Mouse (Mus musculus): ENCODE results near the gene Lamtor3. TPM values are rescaled to one million over a fixed set of nuclear protein-coding genes. Genes with fewer than 3 reads are reported as not detected.

Gene Lamtor3
- 133 and 134 TPM in 2 replicates for polyA plus RNA-seq (2015; fragmentation: Nextera tagmentation; extraction: Ambion mirVana)

- under 1% methylated on average over 47 of the region's 47 CpGs for WGBS
- no peaks in the 10 kb centered on the region for H3K27me3 ChIP-seq (replicated peaks)
- peak within 1 kb of the TSS; percentile 86 for H3K9ac ChIP-seq
- peak within 1 kb of the TSS; percentile 98 for H3K4me3 ChIP-seq
- no peaks in the 10 kb centered on the region for H3K9me3 ChIP-seq
- peak within 1 kb of the TSS; percentile 88 for H3K27ac ChIP-seq
- peaks cover 4% of the 10 kb centered on the region; the same call in 1 of the 2 replicates for H3K36me3 ChIP-seq (replicated peaks)
- H3K4me2 ChIP-seq: peak within 1 kb of the TSS; percentile 89
- ATAC-seq (replicated peaks): peak; percentile 96
- peaks cover 23% of the 10 kb centered on the region for H3K4me1 ChIP-seq
Measured at GRCm38 (mm10) chr3:137918172-137918931, at the start of gene Lamtor3. Gene Lamtor3, plus strand, starts transcription at chr3:137918506.

GRCm38 (mm10) chr3:137869395-137869794 is 48.9 kb upstream of the Lamtor3 start:
- peaks cover 21% of the 10 kb centered on the region for H3K4me1 ChIP-seq
- H3K36me3 ChIP-seq (replicated peaks): 0 out of 2 replicates have a peak, but pooled peaks cover 3% of the 10 kb centered on the region
- 90% methylated on average over 9 of the region's 9 CpGs for WGBS
- no peak overlapping the region for H3K9ac ChIP-seq
- no peak for ATAC-seq (replicated peaks)
- no peak overlapping the region for H3K4me2 ChIP-seq
- no peaks in the 10 kb centered on the region for H3K9me3 ChIP-seq
- no peak overlapping the region for H3K27ac ChIP-seq
- H3K4me3 ChIP-seq: no peak overlapping the region
- no peaks in the 10 kb centered on the region for H3K27me3 ChIP-seq (replicated peaks)

- Histone ChIP-seq H3K27ac (no peak overlapping the region), H3K4me1 (no peaks in the 10 kb centered on the region), H3K36me3 (replicated peaks) (no peaks in the 10 kb centered on the region), H3K27me3 (replicated peaks) (no peaks in the 10 kb centered on the region), H3K9me3 (no peaks in the 10 kb centered on the region), H3K4me2 (no peak overlapping the region), H3K4me3 (no peak overlapping the region), H3K9ac (no peak overlapping the region)
- no peak for ATAC-seq (replicated peaks)
- 85% methylated on average over 3 of the region's 3 CpGs for WGBS
Measured at GRCm38 (mm10) chr3:137879313-137879712, 39.0 kb upstream of the Lamtor3 start.

GRCm38 (mm10) chr3:137880109-137880748 is 38.1 kb upstream of the Lamtor3 start:
- 75% methylated on average over 4 of the region's 4 CpGs for WGBS
- Histone ChIP-seq H3K27me3 (replicated peaks) (no peaks in the 10 kb centered on the region), H3K9me3 (no peaks in the 10 kb centered on the region), H3K27ac (no peak overlapping the region), H3K36me3 (replicated peaks) (no peaks in the 10 kb centered on the region), H3K9ac (no peak overlapping the region), H3K4me3 (no peak overlapping the region), H3K4me2 (no peak overlapping the region), H3K4me1 (no peaks in the 10 kb centered on the region)
- no peak for ATAC-seq (replicated peaks)

- 96% methylated on average over 5 of the region's 5 CpGs for WGBS
- Histone ChIP-seq H3K36me3 (replicated peaks) (no peaks in the 10 kb centered on the region), H3K27ac (no peak overlapping the region), H3K9ac (no peak overlapping the region), H3K9me3 (no peaks in the 10 kb centered on the region), H3K4me3 (no peak overlapping the region), H3K4me2 (no peak overlapping the region), H3K4me1 (no peaks in the 10 kb centered on the region), H3K27me3 (replicated peaks) (no peaks in the 10 kb centered on the region)
- ATAC-seq (replicated peaks): no peak
Measured at GRCm38 (mm10) chr3:137881093-137881492, 37.2 kb upstream of the Lamtor3 start.

GRCm38 (mm10) chr3:137887961-137888360 is 30.3 kb upstream of the Lamtor3 start:
- H3K9ac ChIP-seq: no peak overlapping the region
- H3K4me3 ChIP-seq: no peak overlapping the region
- H3K9me3 ChIP-seq: no peaks in the 10 kb centered on the region
- no peak for ATAC-seq (replicated peaks)
- no peaks in the 10 kb centered on the region for H3K27me3 ChIP-seq (replicated peaks)
- H3K4me2 ChIP-seq: no peak overlapping the region
- H3K4me1 ChIP-seq: no peaks in the 10 kb centered on the region
- H3K36me3 ChIP-seq (replicated peaks): no peaks in the 10 kb centered on the region; the same call in 1 of the 2 replicates
- WGBS: 59% methylated on average over 7 of the region's 7 CpGs
- H3K27ac ChIP-seq: no peak overlapping the region

- Histone ChIP-seq H3K36me3 (replicated peaks) (peaks cover 5% of the 10 kb centered on the region; the same call in 1 of the 2 replicates), H3K4me1 (no peaks in the 10 kb centered on the region), H3K4me3 (no peak overlapping the region), H3K27ac (no peak overlapping the region), H3K27me3 (replicated peaks) (no peaks in the 10 kb centered on the region), H3K9ac (no peak overlapping the region), H3K4me2 (no peak overlapping the region), H3K9me3 (no peaks in the 10 kb centered on the region)
- no peak for ATAC-seq (replicated peaks)
- WGBS: 80% methylated on average over 3 of the region's 3 CpGs
Measured at GRCm38 (mm10) chr3:137891089-137891488, 27.2 kb upstream of the Lamtor3 start.

- Histone ChIP-seq H3K27me3 (replicated peaks) (no peaks in the 10 kb centered on the region), H3K9me3 (no peaks in the 10 kb centered on the region), H3K4me3 (no peak overlapping the region), H3K4me2 (no peak overlapping the region), H3K4me1 (no peaks in the 10 kb centered on the region), H3K27ac (no peak overlapping the region), H3K9ac (no peak overlapping the region), H3K36me3 (replicated peaks) (peaks cover 5% of the 10 kb centered on the region; the same call in 1 of the 2 replicates)
- WGBS: 91% methylated on average over 4 of the region's 4 CpGs
- ATAC-seq (replicated peaks): no peak
Measured at GRCm38 (mm10) chr3:137892118-137892517, 26.2 kb upstream of the Lamtor3 start.

GRCm38 (mm10) chr3:137893789-137894188 is 24.5 kb upstream of the Lamtor3 start:
- Histone ChIP-seq H3K4me1 (no peaks in the 10 kb centered on the region), H3K27ac (no peak overlapping the region), H3K9me3 (no peaks in the 10 kb centered on the region), H3K27me3 (replicated peaks) (no peaks in the 10 kb centered on the region), H3K9ac (no peak overlapping the region), H3K4me3 (no peak overlapping the region), H3K36me3 (replicated peaks) (peaks cover 5% of the 10 kb centered on the region; the same call in 1 of the 2 replicates), H3K4me2 (no peak overlapping the region)
- 79% methylated on average over 4 of the region's 4 CpGs for WGBS
- ATAC-seq (replicated peaks): no peak

- WGBS: 95% methylated on average over 3 of the region's 3 CpGs
- no peak overlapping the region for H3K4me3 ChIP-seq
- no peak overlapping the region for H3K27ac ChIP-seq
- no peaks in the 10 kb centered on the region for H3K27me3 ChIP-seq (replicated peaks)
- no peaks in the 10 kb centered on the region for H3K9me3 ChIP-seq
- ATAC-seq (replicated peaks): no peak
- no peak overlapping the region for H3K9ac ChIP-seq
- H3K4me2 ChIP-seq: no peak overlapping the region
- peaks cover 5% of the 10 kb centered on the region; the same call in 1 of the 2 replicates for H3K36me3 ChIP-seq (replicated peaks)
- no peaks in the 10 kb centered on the region for H3K4me1 ChIP-seq
Measured at GRCm38 (mm10) chr3:137895196-137895595, 23.1 kb upstream of the Lamtor3 start.

- 84% methylated on average over 4 of the region's 4 CpGs for WGBS
- Histone ChIP-seq H3K4me2 (no peak overlapping the region), H3K9ac (no peak overlapping the region), H3K9me3 (no peaks in the 10 kb centered on the region), H3K27ac (no peak overlapping the region), H3K4me3 (no peak overlapping the region), H3K4me1 (no peaks in the 10 kb centered on the region), H3K27me3 (replicated peaks) (no peaks in the 10 kb centered on the region), H3K36me3 (replicated peaks) (peaks cover 5% of the 10 kb centered on the region; the same call in 1 of the 2 replicates)
- no peak for ATAC-seq (replicated peaks)
Measured at GRCm38 (mm10) chr3:137896386-137896785, 21.9 kb upstream of the Lamtor3 start.

GRCm38 (mm10) chr3:137896867-137897266 is 21.4 kb upstream of the Lamtor3 start:
- Histone ChIP-seq H3K4me3 (no peak overlapping the region), H3K27me3 (replicated peaks) (no peaks in the 10 kb centered on the region), H3K4me1 (no peaks in the 10 kb centered on the region), H3K4me2 (no peak overlapping the region), H3K9ac (no peak overlapping the region), H3K36me3 (replicated peaks) (peaks cover 5% of the 10 kb centered on the region; the same call in 1 of the 2 replicates), H3K9me3 (no peaks in the 10 kb centered on the region), H3K27ac (no peak overlapping the region)
- 97% methylated on average over 3 of the region's 3 CpGs for WGBS
- no peak for ATAC-seq (replicated peaks)
